Mouse (Mus musculus) olfactory bulb, adult 2 months (tissue): ENCODE measurements at regions not wholly inside any gene's neighbourhood (a gene's known extent, or its start where the extent isn't known, plus 50 kb on each side); places are given as distances from the start of the nearest gene placed in this dataset.

Experiments used
- CTCF ChIP-seq: fragments of 200-500 bp; IDR thresholded peaks from 2 replicates; pipeline ENCODE4 v1.5.1; 2012; ENCODE audit warnings: low read depth, mild to moderate bottlenecking, low read length, moderate library complexity; ENCODE audit not compliant: insufficient read depth
- POLR2A ChIP-seq: fragments of 200-500 bp; IDR thresholded peaks from 2 replicates; pipeline ENCODE4 v1.6.1; 2012; ENCODE audit warnings: mild to moderate bottlenecking, low read depth, low read length, moderate library complexity; ENCODE audit not compliant: insufficient read depth

GRCm38 (mm10) chr8:41570566-41570965, 153.7 kb upstream of the Frg1 start:
- TF ChIP-seq POLR2A (no peak), CTCF (no peak)
